Mouse (Mus musculus) E14TG2a.4 (cell line): Measurements from ENCODE around the gene Prph.

Experiments used
- H3K27me3 ChIP-seq: 2 replicates; pipeline ENCODE4 v1.6.1; 2014; ENCODE audit warnings: low read length, control low read depth; ENCODE audit not compliant: insufficient read depth
- H3K36me3 ChIP-seq: 2 replicates; pipeline ENCODE4 v1.6.1; 2014; ENCODE audit warnings: low read length, control low read depth; ENCODE audit not compliant: insufficient read depth
- H3K4me1 ChIP-seq: replicated peaks from 2 replicates; pipeline ENCODE4 v1.6.1; 2014; ENCODE audit warnings: low read depth, low read length, control low read depth
- H3K4me3 ChIP-seq: replicated peaks from 2 replicates; pipeline ENCODE4 v1.5.1; 2014; ENCODE audit warnings: mild to moderate bottlenecking, low read length
- H3K9me3 ChIP-seq: 2 replicates; pipeline ENCODE4 v1.6.1; 2014; ENCODE audit warnings: low read length, control low read depth
- CTCF ChIP-seq: conservative IDR thresholded peaks from 2 replicates; pipeline ENCODE4 v1.5.1; 2014; ENCODE audit warnings: low read length
- NANOG ChIP-seq: IDR thresholded peaks from 2 replicates; pipeline ENCODE4 v1.6.1; 2014; ENCODE audit warnings: borderline replicate concordance, low read length, mixed read lengths
- POU5F1 ChIP-seq: IDR thresholded peaks from 2 replicates; pipeline ENCODE4 v1.6.1; 2014; ENCODE audit warnings: low read length, borderline replicate concordance

The Prph gene

DNA sequence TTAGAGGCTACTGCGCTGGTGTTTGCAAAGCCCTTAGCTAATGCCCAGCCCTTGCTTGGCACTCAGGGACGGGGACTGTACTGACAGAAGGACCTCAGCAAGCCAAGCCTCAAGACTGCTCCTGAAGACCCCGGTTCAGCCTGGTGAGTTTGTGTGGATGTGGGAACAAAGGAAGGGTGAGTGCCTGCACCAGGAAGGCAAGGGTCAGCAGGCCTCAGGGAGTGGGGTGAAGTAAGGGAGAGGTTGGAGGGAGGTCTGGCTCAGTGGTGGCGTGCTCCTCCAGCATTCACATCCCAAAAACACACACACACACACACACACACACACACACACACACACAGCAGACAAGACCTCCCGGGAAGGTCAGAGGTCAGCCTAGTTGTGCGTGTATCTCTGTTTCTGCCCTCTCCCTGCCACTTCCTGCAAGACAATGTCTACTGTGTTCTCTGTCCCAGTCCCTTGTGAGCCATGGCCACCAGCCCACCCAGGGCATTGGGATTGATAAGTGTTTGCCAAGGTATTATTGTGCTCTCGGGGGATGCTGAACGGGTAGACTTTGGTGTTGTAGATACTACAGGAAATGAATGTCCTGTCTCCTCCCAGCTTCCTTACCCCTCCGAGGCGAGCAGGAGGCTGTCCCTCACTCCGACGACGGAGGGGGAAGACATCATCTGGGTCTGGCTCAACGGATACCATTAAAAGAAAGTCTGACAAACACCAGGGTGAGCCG, 23.4 kb downstream of the Prph start:
- Histone ChIP-seq H3K4me3 (no peak overlapping the region), H3K36me3 (peaks cover 72% of the 10 kb centered on the region), H3K4me1 (peaks cover 39% of the 10 kb centered on the region), H3K27me3 (no peaks in the 10 kb centered on the region), H3K9me3 (no peaks in the 10 kb centered on the region)
- no peak for TF ChIP-seq CTCF
- no peak for TF ChIP-seq NANOG
- TF ChIP-seq POU5F1: no peak

DNA sequence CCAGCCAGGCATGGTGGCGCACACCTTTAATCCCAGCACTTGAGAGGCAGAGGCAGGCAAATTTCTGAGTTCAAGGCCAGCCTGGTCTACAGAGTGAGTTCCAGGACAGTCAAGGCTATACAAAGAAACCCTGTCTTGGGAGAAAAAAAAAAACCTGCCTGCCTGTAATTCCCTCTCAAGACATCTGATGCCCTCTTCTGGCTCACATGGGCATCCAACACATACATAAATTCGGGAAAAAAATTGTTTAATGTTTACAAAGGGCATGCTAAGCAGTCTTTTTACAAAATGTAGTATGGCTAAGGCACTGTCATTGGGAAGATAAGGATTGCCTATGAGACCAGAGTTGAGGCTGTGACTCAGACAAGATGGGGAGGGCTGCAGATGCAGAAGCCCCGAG, 24.8 kb downstream of the Prph start:
- no peaks in the 10 kb centered on the region for H3K27me3 ChIP-seq
- H3K9me3 ChIP-seq: peaks cover 6% of the 10 kb centered on the region
- no peak for TF ChIP-seq CTCF
- no peak for TF ChIP-seq NANOG
- TF ChIP-seq POU5F1: no peak

DNA sequence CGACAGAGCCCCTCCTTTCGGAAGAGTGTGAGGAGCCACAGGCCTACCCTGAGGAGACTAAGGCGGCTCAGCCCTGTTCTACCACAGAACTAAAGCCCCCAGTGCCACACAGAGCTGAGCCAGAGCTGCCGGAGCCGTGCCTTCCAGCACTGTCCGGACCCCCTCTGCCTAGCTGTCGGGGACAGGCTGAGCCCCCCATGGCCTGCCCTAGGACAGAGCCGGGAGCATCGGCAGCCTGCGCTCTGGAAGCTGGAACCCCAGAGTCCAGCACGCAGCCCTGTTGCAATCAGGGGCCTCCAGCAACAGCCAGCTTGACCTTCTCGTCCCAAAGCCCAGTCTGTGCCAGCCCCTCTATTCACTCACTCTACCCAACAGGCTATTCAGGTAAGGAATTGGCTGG, 27.3 kb downstream of the Prph start:
- Histone ChIP-seq H3K9me3 (peaks cover 6% of the 10 kb centered on the region), H3K4me1 (peaks cover 37% of the 10 kb centered on the region), H3K4me3 (no peak overlapping the region), H3K36me3 (peaks cover 67% of the 10 kb centered on the region), H3K27me3 (peaks cover 20% of the 10 kb centered on the region)
- no peak for TF ChIP-seq CTCF
- no peak for TF ChIP-seq POU5F1

More for the DNA sequence above, 24.8 kb downstream of the Prph start:
- Histone ChIP-seq H3K4me3 (no peak overlapping the region), H3K4me1 (peaks cover 42% of the 10 kb centered on the region), H3K36me3 (peaks cover 82% of the 10 kb centered on the region)

DNA sequence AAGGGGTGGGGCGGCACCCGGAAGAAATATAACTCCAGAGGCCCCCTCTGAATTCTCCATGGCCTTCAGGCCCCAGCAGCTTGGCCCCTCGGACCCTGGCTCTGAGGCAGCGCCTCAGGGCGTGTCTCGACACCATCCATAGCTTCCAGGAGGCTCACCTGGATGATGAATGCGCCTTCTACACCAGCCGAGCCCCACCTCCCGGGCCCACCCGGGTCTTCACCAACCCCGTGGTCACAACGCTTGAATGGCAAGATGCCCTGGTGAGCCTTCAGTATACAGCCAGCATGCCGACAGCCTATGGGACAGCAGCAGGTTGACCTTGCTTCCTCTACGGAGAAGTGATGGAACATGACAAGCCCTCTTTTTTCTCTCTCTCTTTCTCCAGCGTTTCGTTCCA, 27.9 kb downstream of the Prph start:
- Histone ChIP-seq H3K36me3 (peaks cover 62% of the 10 kb centered on the region), H3K4me3 (no peak overlapping the region), H3K4me1 (peaks cover 32% of the 10 kb centered on the region), H3K27me3 (peaks cover 25% of the 10 kb centered on the region), H3K9me3 (peaks cover 6% of the 10 kb centered on the region)
- no peak for TF ChIP-seq POU5F1
- TF ChIP-seq NANOG: no peak
- TF ChIP-seq CTCF: no peak

DNA sequence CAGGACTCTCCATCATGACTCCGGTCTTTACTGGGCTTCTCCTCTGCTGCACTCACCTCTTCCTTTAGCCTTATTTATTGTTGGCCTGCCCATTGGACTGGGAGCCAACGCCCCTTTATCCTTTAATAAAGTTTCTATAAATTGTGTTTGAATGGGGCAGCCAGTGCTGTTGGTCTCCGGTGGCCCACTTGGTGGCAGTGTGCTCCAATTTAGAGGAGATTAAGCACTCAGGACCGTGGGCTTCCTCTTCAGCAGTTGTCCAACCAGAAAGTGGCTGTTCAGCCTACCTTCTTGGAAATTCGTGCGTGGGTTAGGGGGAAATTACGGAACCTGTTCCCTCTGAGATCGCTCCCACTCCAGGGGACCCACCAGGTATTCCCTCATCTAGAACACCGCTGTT, 28.3 kb downstream of the Prph start:
- H3K4me1 ChIP-seq: peaks cover 32% of the 10 kb centered on the region
- peaks cover 30% of the 10 kb centered on the region for H3K27me3 ChIP-seq
- peaks cover 6% of the 10 kb centered on the region for H3K9me3 ChIP-seq
- TF ChIP-seq CTCF: peak; percentile 40
- no peak for TF ChIP-seq NANOG
- H3K36me3 ChIP-seq: peaks cover 57% of the 10 kb centered on the region
- H3K4me3 ChIP-seq: no peak overlapping the region

DNA sequence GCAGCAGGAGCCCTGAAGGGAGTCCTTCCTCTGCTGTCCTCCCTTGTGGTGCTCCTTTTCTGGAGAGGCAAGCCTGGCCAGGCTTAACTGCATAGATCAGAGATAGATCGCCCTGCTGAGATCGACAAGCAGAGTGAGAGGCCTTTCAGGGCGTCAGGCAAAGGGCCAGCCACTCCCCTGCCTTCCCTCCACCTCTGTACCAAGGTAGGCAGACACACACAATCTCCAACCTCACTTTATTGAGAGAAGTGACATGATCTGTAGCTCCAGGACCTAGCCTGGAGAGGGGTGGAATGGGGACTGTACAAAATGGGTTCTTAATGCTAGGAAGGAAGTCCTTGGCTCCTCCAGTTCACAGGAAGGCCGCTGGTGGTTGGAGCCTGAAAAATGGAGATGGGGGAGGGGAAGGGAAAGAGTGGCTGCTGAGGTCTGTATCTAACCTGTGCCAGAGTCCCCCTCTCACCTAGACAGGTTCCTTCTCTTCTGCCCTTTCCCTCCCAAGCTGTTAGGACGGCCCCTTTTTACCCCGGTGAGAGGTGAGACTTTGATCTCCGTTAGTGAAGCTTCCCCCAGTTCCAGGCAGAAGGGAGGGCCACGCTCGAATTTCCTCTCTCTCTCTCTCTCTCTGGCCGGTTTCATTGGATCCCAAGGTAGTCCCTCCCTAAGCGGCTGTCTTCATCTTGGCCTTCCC, 29.0 kb downstream of the Prph start:
- Histone ChIP-seq H3K9me3 (peaks cover 6% of the 10 kb centered on the region), H3K27me3 (peaks cover 36% of the 10 kb centered on the region), H3K4me3 (0 out of 2 replicates have a peak overlapping the region, but pooled peaks have one; percentile 35), H3K4me1 (peaks cover 38% of the 10 kb centered on the region), H3K36me3 (peaks cover 50% of the 10 kb centered on the region)
- TF ChIP-seq CTCF (no peak), POU5F1 (no peak), NANOG (no peak)

DNA sequence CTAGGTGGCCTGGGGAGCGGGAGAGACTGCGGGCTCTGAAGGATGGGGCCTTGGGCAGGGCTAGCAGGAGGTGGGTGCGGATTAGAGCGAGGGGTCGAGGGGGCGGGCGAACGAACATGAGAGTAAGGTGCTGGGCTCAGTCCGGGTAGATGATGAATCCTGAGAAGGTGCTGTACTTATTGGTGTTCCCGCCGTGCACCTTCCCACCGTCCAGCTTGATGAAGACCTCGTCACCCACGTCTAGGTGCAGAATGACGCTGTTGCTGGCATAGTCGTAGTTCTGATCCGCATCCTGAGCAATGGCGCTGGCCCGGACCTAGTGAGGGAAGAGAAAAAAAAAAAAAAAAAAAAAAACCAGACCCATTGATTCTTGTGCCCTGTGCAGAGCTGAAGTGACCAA, 29.6 kb downstream of the Prph start:
- peaks cover 47% of the 10 kb centered on the region for H3K36me3 ChIP-seq
- TF ChIP-seq POU5F1 (no peak), NANOG (no peak), CTCF (no peak)
- H3K9me3 ChIP-seq: peaks cover 6% of the 10 kb centered on the region
- H3K4me3 ChIP-seq: 0 out of 2 replicates have a peak overlapping the region, but pooled peaks have one; percentile 35
- peaks cover 41% of the 10 kb centered on the region for H3K4me1 ChIP-seq
- H3K27me3 ChIP-seq: peaks cover 42% of the 10 kb centered on the region

DNA sequence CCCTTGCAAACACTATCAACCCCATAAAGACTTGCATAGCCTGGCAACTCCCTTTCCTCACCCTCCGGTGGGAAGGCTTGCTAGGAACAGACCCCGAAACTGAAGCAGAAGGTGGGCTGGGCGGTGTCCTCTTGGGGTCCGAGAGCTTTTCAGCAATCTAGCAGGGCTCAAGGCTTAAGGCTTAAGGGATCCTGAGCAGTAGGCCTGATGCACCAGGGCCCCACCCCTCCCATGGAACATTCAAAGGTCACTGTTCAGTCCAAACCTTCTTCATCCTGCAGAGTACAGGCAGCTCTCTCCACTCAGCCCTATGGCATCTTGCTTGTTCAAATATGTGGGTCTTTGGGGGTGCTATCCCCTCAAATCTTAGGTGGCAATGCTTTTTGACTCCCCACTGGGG, 31.0 kb downstream of the Prph start:
- H3K9me3 ChIP-seq: peaks cover 6% of the 10 kb centered on the region

More for the DNA sequence above, 31.0 kb downstream of the Prph start:
- no peak overlapping the region for H3K4me3 ChIP-seq
- peaks cover 55% of the 10 kb centered on the region for H3K27me3 ChIP-seq
- H3K4me1 ChIP-seq: peaks cover 45% of the 10 kb centered on the region
- TF ChIP-seq POU5F1: no peak
- no peak for TF ChIP-seq NANOG
- TF ChIP-seq CTCF: no peak
- peaks cover 33% of the 10 kb centered on the region for H3K36me3 ChIP-seq
